Mouse (Mus musculus) liver, embryonic 14.5 days (tissue): ENCODE data around the gene Enkd1. TPM values are rescaled to one million over a fixed set of nuclear protein-coding genes. Genes with fewer than 3 reads are reported as not detected.

Experiments used
- ATAC-seq: fragments of 200-750 bp; cut with Nextera tagmentation; 2 replicates; pipeline ENCODE4 v1.8.0; 2017; ENCODE audit warnings: moderate number of reproducible peaks, mild to moderate bottlenecking, moderate library complexity; ENCODE audit not compliant: insufficient read depth
- DNase-seq, 3 experiments: peaks; one replicate each; pipeline ENCODE4 v3.0.0-alpha.2; 2012 to 2013; ENCODE audit warnings: low read depth in 3 of 3, low spot score in 3 of 3
- H3K27ac ChIP-seq: fragments of 300-500 bp; sonication (generic); 2 replicates; pipeline ENCODE4 v1.5.1; 2014; ENCODE audit warnings: moderate library complexity, mild to moderate bottlenecking, control low read depth, inconsistent platforms
- H3K27me3 ChIP-seq: fragments of 300-500 bp; sonication (generic); 2 replicates; pipeline ENCODE4 v1.6.1; 2014; ENCODE audit warnings: mild to moderate bottlenecking, low read length, moderate library complexity; ENCODE audit not compliant: control insufficient read depth, insufficient read depth
- H3K36me3 ChIP-seq: fragments of 300-500 bp; sonication (generic); replicated peaks from 2 replicates; pipeline ENCODE4 v1.6.1; 2014; ENCODE audit warnings: low read depth; ENCODE audit not compliant: control insufficient read depth, insufficient read depth
- H3K4me1 ChIP-seq, 2 experiments: fragments of 200-500 bp in 1 of 2; fragments of 300-500 bp in 1 of 2; sonication (generic) in 1 of 2; replicated peaks; 2 replicates each; pipeline ENCODE4 v1.6.1; 2012 to 2014; ENCODE audit warnings: antibody characterized with exemption in 1 of 2, inconsistent platforms in 1 of 2, low read length in 1 of 2; ENCODE audit not compliant: control insufficient read depth in 2 of 2, insufficient read depth in 2 of 2
- H3K4me2 ChIP-seq: fragments of 300-500 bp; sonication (generic); 2 replicates; pipeline ENCODE4 v1.6.1; 2014; ENCODE audit warnings: low read depth, mild to moderate bottlenecking, control low read depth, moderate library complexity
- H3K4me3 ChIP-seq, 2 experiments: fragments of 200-500 bp in 1 of 2; fragments of 300-500 bp in 1 of 2; sonication (generic) in 1 of 2; 2 replicates each; pipeline ENCODE4 v1.5.1; 2012 to 2014; ENCODE audit warnings: low read depth in 2 of 2, low read length in 2 of 2, mild to moderate bottlenecking in 2 of 2, control low read depth in 1 of 2, inconsistent platforms in 1 of 2, moderate library complexity in 1 of 2; ENCODE audit not compliant: insufficient read depth in 1 of 2
- H3K9ac ChIP-seq: fragments of 300-500 bp; sonication (generic); replicated peaks from 2 replicates; pipeline ENCODE4 v1.6.1; 2014; ENCODE audit warnings: mild to moderate bottlenecking, control low read depth, moderate library complexity
- H3K9me3 ChIP-seq: fragments of 300-500 bp; sonication (generic); 2 replicates; pipeline ENCODE4 v1.6.1; 2016; ENCODE audit warnings: low read length, mixed read lengths; ENCODE audit not compliant: control insufficient read depth
- CTCF ChIP-seq: IDR thresholded peaks from 2 replicates; pipeline ENCODE4 v1.5.1; 2016; ENCODE audit warnings: antibody characterized with exemption, low read depth, control low read depth
- EP300 ChIP-seq: IDR thresholded peaks from 2 replicates; pipeline ENCODE4 v1.6.1; 2016; ENCODE audit warnings: antibody characterized with exemption, low read depth
- WGBS: fragments of 180-500 bp; shearing (Covaris S2); extraction: QIAGEN DNeasy Blood & Tissue Kit; methylation state at CpG from one replicate; pipeline ENCODE4 v1.1.7; 2014; ENCODE audit not compliant: insufficient replicate concordance; 5-methylcytosine and 5-hydroxymethylcytosine counted together
- polyA plus RNA-seq, 2 experiments: library from polyadenylated mRNA; depleted of rRNA in 1 of 2; stranded (reverse) in 1 of 2; unstranded in 1 of 2; fragments of >200 nt; fragmentation: Nextera tagmentation in 1 of 2; extraction: Ambion mirVana in 1 of 2; gene quantifications; 2 replicates each; pipeline versions ENCODE4 v1.2.1 to v1.2.3; 2012 to 2014

Gene Enkd1
- polyA plus RNA-seq, 2 experiments: 4.8 to 7.8 TPM

- H3K9ac ChIP-seq: no peak overlapping the region
- H3K36me3 ChIP-seq: peaks cover 35% of the 10 kb centered on the region
- no peak for TF ChIP-seq CTCF
- no peak for TF ChIP-seq EP300
- no peak overlapping the region for H3K27ac ChIP-seq
- H3K4me3 ChIP-seq: no peak overlapping the region
- H3K9me3 ChIP-seq: no peaks in the 10 kb centered on the region
- 64% methylated on average over 7 of the region's 7 CpGs for WGBS
- peak overlapping the region; percentile 38; the same call in 1 of the 2 replicates for H3K4me2 ChIP-seq
- no peaks in the 10 kb centered on the region for H3K27me3 ChIP-seq
- no peak for DNase-seq
- no peaks in the 10 kb centered on the region for H3K4me1 ChIP-seq
- no peak for ATAC-seq
These were observed 22.7 kb downstream of the Enkd1 start for GRCm38 (mm10) chr8:105685325-105685724.

GRCm38 (mm10) chr8:105677891-105678290, 30.1 kb downstream of the Enkd1 start:
- no peak for DNase-seq
- no peak overlapping the region for H3K4me3 ChIP-seq
- no peak for TF ChIP-seq CTCF
- no peak overlapping the region for H3K27ac ChIP-seq
- no peaks in the 10 kb centered on the region for H3K27me3 ChIP-seq
- no peaks in the 10 kb centered on the region for H3K9me3 ChIP-seq
- H3K4me2 ChIP-seq: no peak overlapping the region
- WGBS: 76% methylated on average over 1 of the region's 1 CpGs
- no peak overlapping the region for H3K9ac ChIP-seq
- H3K36me3 ChIP-seq: peaks cover 91% of the 10 kb centered on the region
- H3K4me1 ChIP-seq: no peaks in the 10 kb centered on the region
- no peak for ATAC-seq

- DNase-seq (no peak), ATAC-seq (no peak)
- TF ChIP-seq CTCF: peak; percentile 59; the same call in 1 of the 2 replicates
- no peak for TF ChIP-seq EP300
- Histone ChIP-seq H3K4me2 (no peak overlapping the region), H3K4me1 (no peaks in the 10 kb centered on the region), H3K4me3 (no peak overlapping the region), H3K36me3 (peaks cover 24% of the 10 kb centered on the region), H3K9ac (no peak overlapping the region), H3K27ac (no peak overlapping the region), H3K27me3 (no peaks in the 10 kb centered on the region), H3K9me3 (no peaks in the 10 kb centered on the region)
- 66% methylated on average over 3 of the region's 3 CpGs for WGBS
These were observed 46.8 kb downstream of the Enkd1 start for GRCm38 (mm10) chr8:105661167-105661566.

GRCm38 (mm10) chr8:105657641-105658040, 50.4 kb downstream of the Enkd1 start:
- H3K4me2 ChIP-seq: no peak overlapping the region
- H3K9ac ChIP-seq: no peak overlapping the region
- H3K4me3 ChIP-seq: no peak overlapping the region
- H3K27me3 ChIP-seq: no peaks in the 10 kb centered on the region
- ATAC-seq: no peak
- no peaks in the 10 kb centered on the region for H3K4me1 ChIP-seq
- DNase-seq: no peak
- H3K36me3 ChIP-seq: peaks cover 17% of the 10 kb centered on the region
- TF ChIP-seq EP300: no peak
- TF ChIP-seq CTCF: no peak
- no peak overlapping the region for H3K27ac ChIP-seq
- no peaks in the 10 kb centered on the region for H3K9me3 ChIP-seq

Other genes with a start within 250 kb of the Enkd1 start
- 0.49 and 0.60 TPM in 2 replicates for gene Tppp3, start 236.7 kb downstream of the Enkd1 start, polyA plus RNA-seq (2012; rRNA removed)
- 0.49 and 0.63 TPM in 2 replicates for gene Tppp3, start 236.7 kb downstream of the Enkd1 start, polyA plus RNA-seq (2014; fragmentation: Nextera tagmentation; extraction: Ambion mirVana)
- 2.2 and 2.4 TPM in 2 replicates for gene Zdhhc1, start 211.3 kb downstream of the Enkd1 start, polyA plus RNA-seq (2012; rRNA removed)
- 0.90 and 1.2 TPM in 2 replicates for gene Zdhhc1, start 211.3 kb downstream of the Enkd1 start, polyA plus RNA-seq (2014; fragmentation: Nextera tagmentation; extraction: Ambion mirVana)
- 1.1 TPM in 2 replicates for gene Hsd11b2, start 189.5 kb downstream of the Enkd1 start, polyA plus RNA-seq (2012; rRNA removed)
- 0.42 and 0.99 TPM in 2 replicates for gene Hsd11b2, start 189.5 kb downstream of the Enkd1 start, polyA plus RNA-seq (2014; fragmentation: Nextera tagmentation; extraction: Ambion mirVana)
- 36.0 and 40.1 TPM in 2 replicates for gene Atp6v0d1, start 142.2 kb downstream of the Enkd1 start, polyA plus RNA-seq (2012; rRNA removed)
- gene Atp6v0d1, start 142.2 kb downstream of the Enkd1 start, polyA plus RNA-seq (2014; fragmentation: Nextera tagmentation; extraction: Ambion mirVana): 44.3 and 46.3 TPM in 2 replicates
- gene Ripor1, start 103.0 kb downstream of the Enkd1 start, polyA plus RNA-seq (2012; rRNA removed): 4.5 and 5.4 TPM in 2 replicates
- 4.9 and 6.1 TPM in 2 replicates for gene Ripor1, start 103.0 kb downstream of the Enkd1 start, polyA plus RNA-seq (2014; fragmentation: Nextera tagmentation; extraction: Ambion mirVana)
- gene Ctcf, start 71.6 kb downstream of the Enkd1 start, polyA plus RNA-seq (2012; rRNA removed): 11.6 and 21.1 TPM in 2 replicates
- gene Ctcf, start 71.6 kb downstream of the Enkd1 start, polyA plus RNA-seq (2014; fragmentation: Nextera tagmentation; extraction: Ambion mirVana): 40.9 and 49.2 TPM in 2 replicates
- not detected in 2 replicates for gene Agrp, start 70.8 kb downstream of the Enkd1 start, polyA plus RNA-seq (2012; rRNA removed)
- 0.23 and 0.27 TPM in 2 replicates for gene Agrp, start 70.8 kb downstream of the Enkd1 start, polyA plus RNA-seq (2014; fragmentation: Nextera tagmentation; extraction: Ambion mirVana)
- gene Carmil2, start 21.9 kb downstream of the Enkd1 start, polyA plus RNA-seq (2012; rRNA removed): 1.3 and 1.4 TPM in 2 replicates
- 0.24 and 0.33 TPM in 2 replicates for gene Carmil2, start 21.9 kb downstream of the Enkd1 start, polyA plus RNA-seq (2014; fragmentation: Nextera tagmentation; extraction: Ambion mirVana)
- 8.8 and 11.0 TPM in 2 replicates for gene Acd, start 7.1 kb downstream of the Enkd1 start, polyA plus RNA-seq (2012; rRNA removed)
- gene Acd, start 7.1 kb downstream of the Enkd1 start, polyA plus RNA-seq (2014; fragmentation: Nextera tagmentation; extraction: Ambion mirVana): 20.3 and 23.7 TPM in 2 replicates
- 5.9 and 6.0 TPM in 2 replicates for gene Pard6a, start 7.1 kb downstream of the Enkd1 start, polyA plus RNA-seq (2012; rRNA removed)
- 6.4 and 7.9 TPM in 2 replicates for gene Pard6a, start 7.1 kb downstream of the Enkd1 start, polyA plus RNA-seq (2014; fragmentation: Nextera tagmentation; extraction: Ambion mirVana)
- not detected in 2 replicates for gene 4933405L10Rik, start 555 bp downstream of the Enkd1 start, polyA plus RNA-seq (2012; rRNA removed)
- gene 4933405L10Rik, start 555 bp downstream of the Enkd1 start, polyA plus RNA-seq (2014; fragmentation: Nextera tagmentation; extraction: Ambion mirVana): not detected in 2 replicates
- gene Gfod2, start 50.5 kb upstream of the Enkd1 start, polyA plus RNA-seq (2012; rRNA removed): 0.84 and 0.93 TPM in 2 replicates
- gene Gfod2, start 50.5 kb upstream of the Enkd1 start, polyA plus RNA-seq (2014; fragmentation: Nextera tagmentation; extraction: Ambion mirVana): 1.1 and 1.8 TPM in 2 replicates
- 57.2 and 60.6 TPM in 2 replicates for gene Ranbp10, start 119.1 kb upstream of the Enkd1 start, polyA plus RNA-seq (2012; rRNA removed)
- gene Ranbp10, start 119.1 kb upstream of the Enkd1 start, polyA plus RNA-seq (2014; fragmentation: Nextera tagmentation; extraction: Ambion mirVana): 37.0 and 42.0 TPM in 2 replicates
- 0.04 and 0.06 TPM in 2 replicates for gene Tsnaxip1, start 119.5 kb upstream of the Enkd1 start, polyA plus RNA-seq (2012; rRNA removed)
- gene Tsnaxip1, start 119.5 kb upstream of the Enkd1 start, polyA plus RNA-seq (2014; fragmentation: Nextera tagmentation; extraction: Ambion mirVana): 0.06 TPM in 1 of 2 replicates, not detected in the other
- 24.6 and 25.4 TPM in 2 replicates for gene Cenpt, start 145.1 kb upstream of the Enkd1 start, polyA plus RNA-seq (2012; rRNA removed)
- gene Cenpt, start 145.1 kb upstream of the Enkd1 start, polyA plus RNA-seq (2014; fragmentation: Nextera tagmentation; extraction: Ambion mirVana): 15.0 and 18.2 TPM in 2 replicates
- 26.2 TPM in 2 replicates for gene Thap11, start 146.9 kb upstream of the Enkd1 start, polyA plus RNA-seq (2012; rRNA removed)
- gene Thap11, start 146.9 kb upstream of the Enkd1 start, polyA plus RNA-seq (2014; fragmentation: Nextera tagmentation; extraction: Ambion mirVana): 25.5 and 29.5 TPM in 2 replicates
- 40.5 and 83.2 TPM in 2 replicates for gene Nutf2, start 152.4 kb upstream of the Enkd1 start, polyA plus RNA-seq (2012; rRNA removed)
- gene Nutf2, start 152.4 kb upstream of the Enkd1 start, polyA plus RNA-seq (2014; fragmentation: Nextera tagmentation; extraction: Ambion mirVana): 139 TPM in 2 replicates
- gene Edc4, start 172.7 kb upstream of the Enkd1 start, polyA plus RNA-seq (2012; rRNA removed): 17.5 and 21.6 TPM in 2 replicates
- 9.9 and 10.7 TPM in 2 replicates for gene Edc4, start 172.7 kb upstream of the Enkd1 start, polyA plus RNA-seq (2014; fragmentation: Nextera tagmentation; extraction: Ambion mirVana)
- 0.22 and 0.42 TPM in 2 replicates for gene Nrn1l, start 185.4 kb upstream of the Enkd1 start, polyA plus RNA-seq (2012; rRNA removed)
- not detected in 2 replicates for gene Nrn1l, start 185.4 kb upstream of the Enkd1 start, polyA plus RNA-seq (2014; fragmentation: Nextera tagmentation; extraction: Ambion mirVana)
- gene Pskh1, start 192.2 kb upstream of the Enkd1 start, polyA plus RNA-seq (2012; rRNA removed): 9.8 and 12.3 TPM in 2 replicates
- gene Pskh1, start 192.2 kb upstream of the Enkd1 start, polyA plus RNA-seq (2014; fragmentation: Nextera tagmentation; extraction: Ambion mirVana): 6.2 and 8.0 TPM in 2 replicates
- gene Ctrl, start 225.7 kb upstream of the Enkd1 start, polyA plus RNA-seq (2012; rRNA removed): 1.0 and 1.1 TPM in 2 replicates
- 0.27 and 0.39 TPM in 2 replicates for gene Ctrl, start 225.7 kb upstream of the Enkd1 start, polyA plus RNA-seq (2014; fragmentation: Nextera tagmentation; extraction: Ambion mirVana)
- 49.8 and 51.8 TPM in 2 replicates for gene Psmb10, start 230.2 kb upstream of the Enkd1 start, polyA plus RNA-seq (2012; rRNA removed)
- 61.5 and 68.5 TPM in 2 replicates for gene Psmb10, start 230.2 kb upstream of the Enkd1 start, polyA plus RNA-seq (2014; fragmentation: Nextera tagmentation; extraction: Ambion mirVana)
- 40.2 and 41.2 TPM in 2 replicates for gene Lcat, start 235.2 kb upstream of the Enkd1 start, polyA plus RNA-seq (2012; rRNA removed)
- 47.0 and 50.7 TPM in 2 replicates for gene Lcat, start 235.2 kb upstream of the Enkd1 start, polyA plus RNA-seq (2014; fragmentation: Nextera tagmentation; extraction: Ambion mirVana)